Comparison of ENCODE assay signal across 21 mouse cellular contexts in genomic region chr4:100236339-100236738, GRCm38 (mm10).
DNase-seq lines count a peak whose midpoint lies in the region; ATAC-seq and TF ChIP-seq lines count a peak whose summit lies in the region.
"Had no signal": no experiment of that assay in that cellular context is flagged by ENCODE, and none has a peak within 500 bp of the region (broad histone marks: within the 10 kb centered on the region; RNA-seq: fewer than 3 reads in every experiment).

No protein-coding gene starts in this region.

- WGBS in lung, embryonic 14.5 days: 46% methylated on average over 3 of the region's 3 CpGs
- WGBS in lung, adult 2 months: 58% methylated on average over 3 of the region's 3 CpGs

- H3K27me3 ChIP-seq in lung, embryonic 14.5 days (ENCODE audit: insufficient read depth, low read length): no peaks in the 10 kb centered on the region
- H3K27me3 ChIP-seq: hindbrain, embryonic 13.5 days; midbrain, embryonic 12.5 days; Patski had no signal

- no peak for TF ChIP-seq POLR2A in lung, adult 2 months (IDR thresholded peaks at IDR 0.05; ENCODE audit: borderline replicate concordance, extremely low read depth, low read depth, low read length)

- H3K4me1 ChIP-seq in lung, embryonic 14.5 days (ENCODE audit: insufficient read depth): peaks cover 6% of the 10 kb centered on the region; the same call in 1 of the 2 replicates
- peaks cover 3% of the 10 kb centered on the region for H3K4me1 ChIP-seq in lung, adult 2 months (ENCODE audit: control insufficient read depth, insufficient read depth, low read length)
- H3K4me1 ChIP-seq: hindbrain, embryonic 13.5 days; midbrain, embryonic 12.5 days had no signal

- H3K4me2 ChIP-seq in lung, embryonic 14.5 days: no peak overlapping the region
- H3K4me2 ChIP-seq: hindbrain, embryonic 13.5 days; midbrain, embryonic 12.5 days had no signal

- no peak overlapping the region for H3K4me3 ChIP-seq in lung, embryonic 14.5 days (ENCODE audit: low read depth, low read length)
- H3K4me3 ChIP-seq in lung, adult 2 months (replicated peaks; ENCODE audit: extremely low read depth, low read depth, low read length): no peak overlapping the region
- H3K4me3 ChIP-seq: hindbrain, embryonic 13.5 days; midbrain, embryonic 12.5 days had no signal

- H3K9me3 ChIP-seq in lung, embryonic 14.5 days (ENCODE audit: low read depth, low read length): no peaks in the 10 kb centered on the region
- H3K9me3 ChIP-seq: hindbrain, embryonic 13.5 days; midbrain, embryonic 12.5 days had no signal

- no peak overlapping the region for H3K27ac ChIP-seq in lung, embryonic 14.5 days (ENCODE audit: low read depth)
- H3K27ac ChIP-seq: hindbrain, embryonic 13.5 days; midbrain, embryonic 12.5 days had no signal

- no peak for ATAC-seq in lung, embryonic 14.5 days (ENCODE audit: insufficient read depth)
- ATAC-seq in monocyte, adult 5-6 weeks (replicated peaks; ENCODE audit: insufficient number of reproducible peaks, low FRiP score, low TSS enrichment, poor library complexity, severe bottlenecking): no peak
- ATAC-seq: forebrain, postnatal 0 days; inflammation-experienced regulatory T-cells, adult 6 months; Patski had no signal

- no peak overlapping the region for H3K9ac ChIP-seq in lung, embryonic 14.5 days
- H3K9ac ChIP-seq: forebrain, postnatal 0 days; hindbrain, embryonic 13.5 days; midbrain, embryonic 12.5 days had no signal

- TF ChIP-seq CTCF in lung, embryonic 14.5 days (IDR thresholded peaks at IDR 0.05; ENCODE audit: low read depth): no peak
- no peak for TF ChIP-seq CTCF in lung, adult 2 months (IDR thresholded peaks at IDR 0.05; ENCODE audit: insufficient read depth, low read length)

- DNase-seq in embryo, embryonic 10 days (ENCODE audit: low spot score): peak; percentile 54
- no peak for DNase-seq in embryo, embryonic 9.5 days (ENCODE audit: extremely low spot score)
- peak; percentile 37 for DNase-seq in lung, embryonic 14.5 days
- DNase-seq in lung, adult 2 months: no peak
- peak; percentile 46 for DNase-seq in hindlimb bud, embryonic 11.5 days (ENCODE audit: extremely low spot score, low read depth, low spot score)
- no peak for DNase-seq in right cerebral cortex, postnatal 14 days
- no peak for DNase-seq in kidney, adult 9 months
- DNase-seq: adrenal gland, postnatal 36 days; cerebellum, adult 11-12 months; cerebellum, postnatal 14 days; forebrain, postnatal 0 days; gastrocnemius, postnatal 36 days; heart, postnatal 36 days; kidney, postnatal 25 days; lung, postnatal 10 days; spleen, adult 18-20 months had no signal

- H3K36me3 ChIP-seq in lung, embryonic 14.5 days (ENCODE audit: insufficient read depth): no peaks in the 10 kb centered on the region
- H3K36me3 ChIP-seq: hindbrain, embryonic 13.5 days; midbrain, embryonic 12.5 days had no signal

Comparison
In these comparisons a context has a peak if more than half of its experiments do, and no peak if none do; other contexts are left out.
1. DNase-seq: peak in embryo, embryonic 10 days (single experiment), lung, embryonic 14.5 days (single experiment) and hindlimb bud, embryonic 11.5 days (single experiment); none in embryo, embryonic 9.5 days (single experiment), lung, adult 2 months (single experiment), right cerebral cortex, postnatal 14 days (single experiment) and kidney, adult 9 months (single experiment).